Mouse (Mus musculus): ENCODE results near the gene Wdr46. TPM values are rescaled to one million over a fixed set of nuclear protein-coding genes. Genes with fewer than 3 reads are reported as not detected.
"Not testable (repeated sequence)": the region's sequence is repeated elsewhere in the genome, so short reads cannot be mapped to it uniquely, and the experiment has no call there.

Wdr46 gene
- 18.3 and 19.7 TPM in 2 replicates for polyA plus RNA-seq (2014; fragmentation: Nextera tagmentation; extraction: Ambion mirVana)

- under 1% methylated on average over 36 of the region's 36 CpGs for WGBS (ENCODE audit: insufficient replicate concordance)
- H3K4me2 ChIP-seq = peak within 1 kb of the TSS; percentile 84
- peak within 1 kb of the TSS; percentile 88 for H3K4me3 ChIP-seq (ENCODE audit: low read depth, low read length)
- peak within 1 kb of the TSS; percentile 87 for H3K9ac ChIP-seq (ENCODE audit: low read depth, low read length)
- H3K27me3 ChIP-seq (ENCODE audit: control insufficient read depth, insufficient read depth, low read length) = no peaks in the 10 kb centered on the region
- H3K36me3 ChIP-seq (ENCODE audit: control insufficient read depth, insufficient read depth, low read length) = peaks cover 17% of the 10 kb centered on the region
- H3K27ac ChIP-seq (ENCODE audit: low read depth, low read length) = no peak within 1 kb of the TSS
- ATAC-seq (replicated peaks; ENCODE audit: insufficient number of reproducible peaks, low FRiP score, low TSS enrichment) = peak; percentile 77
- H3K4me1 ChIP-seq (ENCODE audit: control insufficient read depth, insufficient read depth, low read length) = peaks cover 13% of the 10 kb centered on the region
- no peaks in the 10 kb centered on the region for H3K9me3 ChIP-seq (replicated peaks; ENCODE audit: control insufficient read depth, low read length)
Observed at GRCm38 (mm10) chr17:33940206-33940805, at the start of gene Wdr46, which contains the start of gene Pfdn6. Wdr46 (plus strand) TSS chr17:33940660. Pfdn6 (minus strand) TSS chr17:33940343.

- 60% methylated on average over 2 of the region's 2 CpGs for WGBS (ENCODE audit: insufficient replicate concordance)
Observed at GRCm38 (mm10) chr17:33891357-33891756, 49.1 kb upstream of the Wdr46 start.

GRCm38 (mm10) chr17:33891892-33892291 lies 48.6 kb upstream of the Wdr46 start:
- H3K9me3 ChIP-seq (replicated peaks; ENCODE audit: control insufficient read depth, low read length); ATAC-seq (replicated peaks; ENCODE audit: insufficient number of reproducible peaks, low FRiP score, low TSS enrichment); H3K4me3 ChIP-seq (ENCODE audit: low read depth, low read length); H3K27me3 ChIP-seq (ENCODE audit: control insufficient read depth, insufficient read depth, low read length); H3K36me3 ChIP-seq (ENCODE audit: control insufficient read depth, insufficient read depth, low read length); H3K9ac ChIP-seq (ENCODE audit: low read depth, low read length); H3K4me1 ChIP-seq (ENCODE audit: control insufficient read depth, insufficient read depth, low read length); H3K27ac ChIP-seq (ENCODE audit: low read depth, low read length); H3K4me2 ChIP-seq: not testable (repeated sequence)
- 60% methylated on average over 6 of the region's 6 CpGs for WGBS (ENCODE audit: insufficient replicate concordance)

More at GRCm38 (mm10) chr17:33891357-33891756, 49.1 kb upstream of the Wdr46 start:
- no peak overlapping the region for H3K27ac ChIP-seq (ENCODE audit: low read depth, low read length)
- no peak overlapping the region for H3K9ac ChIP-seq (ENCODE audit: low read depth, low read length)
- ATAC-seq (replicated peaks; ENCODE audit: insufficient number of reproducible peaks, low FRiP score, low TSS enrichment) = no peak
- no peaks in the 10 kb centered on the region for H3K27me3 ChIP-seq (ENCODE audit: control insufficient read depth, insufficient read depth, low read length)
- H3K9me3 ChIP-seq (replicated peaks; ENCODE audit: control insufficient read depth, low read length) = no peaks in the 10 kb centered on the region
- H3K4me1 ChIP-seq (ENCODE audit: control insufficient read depth, insufficient read depth, low read length) = peaks cover 7% of the 10 kb centered on the region; the same call in 1 of the 2 replicates
- 0 out of 2 replicates have a peak, but pooled peaks cover under 1% of the 10 kb centered on the region for H3K36me3 ChIP-seq (ENCODE audit: control insufficient read depth, insufficient read depth, low read length)
- H3K4me3 ChIP-seq (ENCODE audit: low read depth, low read length) = no peak overlapping the region
- no peak overlapping the region for H3K4me2 ChIP-seq

- Histone ChIP-seq H3K9me3 (replicated peaks; ENCODE audit: control insufficient read depth, low read length) (no peaks in the 10 kb centered on the region), H3K4me2 (no peak overlapping the region), H3K36me3 (ENCODE audit: control insufficient read depth, insufficient read depth, low read length) (no peaks in the 10 kb centered on the region), H3K27me3 (ENCODE audit: control insufficient read depth, insufficient read depth, low read length) (no peaks in the 10 kb centered on the region), H3K27ac (ENCODE audit: low read depth, low read length) (no peak overlapping the region), H3K4me3 (ENCODE audit: low read depth, low read length) (no peak overlapping the region), H3K4me1 (ENCODE audit: control insufficient read depth, insufficient read depth, low read length) (peaks cover 7% of the 10 kb centered on the region; the same call in 1 of the 2 replicates), H3K9ac (ENCODE audit: low read depth, low read length) (no peak overlapping the region)
- WGBS (ENCODE audit: insufficient replicate concordance) = 28% methylated on average over 7 of the region's 7 CpGs
- ATAC-seq (replicated peaks; ENCODE audit: insufficient number of reproducible peaks, low FRiP score, low TSS enrichment) = no peak
Observed at GRCm38 (mm10) chr17:33892429-33892828, 48.0 kb upstream of the Wdr46 start.

GRCm38 (mm10) chr17:33893011-33893410 lies 47.4 kb upstream of the Wdr46 start:
- H3K27me3 ChIP-seq (ENCODE audit: control insufficient read depth, insufficient read depth, low read length); ATAC-seq (replicated peaks; ENCODE audit: insufficient number of reproducible peaks, low FRiP score, low TSS enrichment): not testable (repeated sequence)
- WGBS (ENCODE audit: insufficient replicate concordance) = 73% methylated on average over 4 of the region's 4 CpGs

GRCm38 (mm10) chr17:33897114-33897794 lies 43.2 kb upstream of the Wdr46 start:
- Histone ChIP-seq H3K9ac (ENCODE audit: low read depth, low read length) (no peak overlapping the region), H3K27ac (ENCODE audit: low read depth, low read length) (no peak overlapping the region), H3K4me2 (no peak overlapping the region), H3K9me3 (replicated peaks; ENCODE audit: control insufficient read depth, low read length) (no peaks in the 10 kb centered on the region), H3K36me3 (ENCODE audit: control insufficient read depth, insufficient read depth, low read length) (no peaks in the 10 kb centered on the region), H3K4me3 (ENCODE audit: low read depth, low read length) (no peak overlapping the region), H3K27me3 (ENCODE audit: control insufficient read depth, insufficient read depth, low read length) (no peaks in the 10 kb centered on the region), H3K4me1 (ENCODE audit: control insufficient read depth, insufficient read depth, low read length) (peaks cover 3% of the 10 kb centered on the region; the same call in 1 of the 2 replicates)
- WGBS (ENCODE audit: insufficient replicate concordance) = 39% methylated on average over 6 of the region's 6 CpGs
- ATAC-seq (replicated peaks; ENCODE audit: insufficient number of reproducible peaks, low FRiP score, low TSS enrichment) = no peak

More at GRCm38 (mm10) chr17:33893011-33893410, 47.4 kb upstream of the Wdr46 start:
- H3K9me3 ChIP-seq (replicated peaks; ENCODE audit: control insufficient read depth, low read length); H3K4me3 ChIP-seq (ENCODE audit: low read depth, low read length); H3K9ac ChIP-seq (ENCODE audit: low read depth, low read length); H3K4me1 ChIP-seq (ENCODE audit: control insufficient read depth, insufficient read depth, low read length); H3K27ac ChIP-seq (ENCODE audit: low read depth, low read length); H3K36me3 ChIP-seq (ENCODE audit: control insufficient read depth, insufficient read depth, low read length); H3K4me2 ChIP-seq: not testable (repeated sequence)

- 81% methylated on average over 4 of the region's 4 CpGs for WGBS (ENCODE audit: insufficient replicate concordance)
- H3K9ac ChIP-seq (ENCODE audit: low read depth, low read length); H3K27ac ChIP-seq (ENCODE audit: low read depth, low read length); H3K27me3 ChIP-seq (ENCODE audit: control insufficient read depth, insufficient read depth, low read length); ATAC-seq (replicated peaks; ENCODE audit: insufficient number of reproducible peaks, low FRiP score, low TSS enrichment); H3K4me2 ChIP-seq; H3K4me1 ChIP-seq (ENCODE audit: control insufficient read depth, insufficient read depth, low read length); H3K4me3 ChIP-seq (ENCODE audit: low read depth, low read length); H3K9me3 ChIP-seq (replicated peaks; ENCODE audit: control insufficient read depth, low read length); H3K36me3 ChIP-seq (ENCODE audit: control insufficient read depth, insufficient read depth, low read length): not testable (repeated sequence)
Observed at GRCm38 (mm10) chr17:33898193-33898592, 42.3 kb upstream of the Wdr46 start.

- no peaks in the 10 kb centered on the region for H3K27me3 ChIP-seq (ENCODE audit: control insufficient read depth, insufficient read depth, low read length)
- WGBS (ENCODE audit: insufficient replicate concordance) = 74% methylated on average over 4 of the region's 4 CpGs
- no peak overlapping the region for H3K4me3 ChIP-seq (ENCODE audit: low read depth, low read length)
- no peak overlapping the region for H3K27ac ChIP-seq (ENCODE audit: low read depth, low read length)
- peaks cover 3% of the 10 kb centered on the region; the same call in 1 of the 2 replicates for H3K4me1 ChIP-seq (ENCODE audit: control insufficient read depth, insufficient read depth, low read length)
- no peaks in the 10 kb centered on the region for H3K9me3 ChIP-seq (replicated peaks; ENCODE audit: control insufficient read depth, low read length)
- H3K9ac ChIP-seq (ENCODE audit: low read depth, low read length) = no peak overlapping the region
- no peak overlapping the region for H3K4me2 ChIP-seq
- no peaks in the 10 kb centered on the region for H3K36me3 ChIP-seq (ENCODE audit: control insufficient read depth, insufficient read depth, low read length)
- ATAC-seq (replicated peaks; ENCODE audit: insufficient number of reproducible peaks, low FRiP score, low TSS enrichment) = no peak
Observed at GRCm38 (mm10) chr17:33899642-33900041, 40.8 kb upstream of the Wdr46 start.
